Mouse (Mus musculus) liver, adult 2 months (tissue): Measurements from ENCODE around the gene Ppp1r3d.

Experiments
- CTCF ChIP-seq: fragments of 200-500 bp; IDR thresholded peaks from 2 replicates; pipeline ENCODE4 v1.5.1; 2011; ENCODE audit warnings: low read depth, low read length, control low read depth
- POLR2A ChIP-seq: fragments of 200-500 bp; IDR thresholded peaks from 2 replicates; pipeline ENCODE4 v1.6.1; 2011; ENCODE audit warnings: low read length, control low read depth; ENCODE audit not compliant: insufficient read depth; ENCODE audit errors: extremely low read depth

DNA sequence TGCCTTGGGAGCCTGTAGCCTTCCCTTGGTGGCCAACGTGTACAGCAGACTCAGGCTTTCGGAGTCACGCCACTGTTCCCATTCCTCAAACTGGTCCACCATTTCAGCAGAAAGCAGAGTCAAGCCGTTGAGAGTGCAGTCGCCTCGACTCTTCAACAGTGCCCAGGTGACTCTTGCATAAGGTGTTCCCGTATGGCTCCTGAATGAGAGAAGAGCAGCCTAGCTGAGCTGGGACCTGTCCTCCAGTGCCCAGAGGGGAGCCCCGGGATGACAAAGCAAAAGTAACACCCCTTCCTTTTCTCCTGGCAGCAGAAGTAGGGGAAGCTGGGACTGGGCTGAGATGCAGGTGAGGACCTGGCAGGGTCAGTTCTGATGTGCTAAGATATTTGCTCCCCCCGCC is 13.9 kb upstream of the Ppp1r3d start:
- TF ChIP-seq CTCF (no peak), POLR2A (no peak)
